Mouse (Mus musculus) ovary, postnatal 10 days (tissue): ENCODE measurements around the gene Catsperd.
A peak's percentile ranks its signal among the peaks of the same experiment; 100 is the strongest.
"Not testable (repeated sequence)": the region's sequence is repeated elsewhere in the genome, so short reads cannot be mapped to it uniquely, and the experiment has no call there.

Experiments
- DNase-seq: peaks from one replicate; pipeline ENCODE4 v3.0.0; 2022; ENCODE audit warnings: low spot score

Catsperd gene

DNA sequence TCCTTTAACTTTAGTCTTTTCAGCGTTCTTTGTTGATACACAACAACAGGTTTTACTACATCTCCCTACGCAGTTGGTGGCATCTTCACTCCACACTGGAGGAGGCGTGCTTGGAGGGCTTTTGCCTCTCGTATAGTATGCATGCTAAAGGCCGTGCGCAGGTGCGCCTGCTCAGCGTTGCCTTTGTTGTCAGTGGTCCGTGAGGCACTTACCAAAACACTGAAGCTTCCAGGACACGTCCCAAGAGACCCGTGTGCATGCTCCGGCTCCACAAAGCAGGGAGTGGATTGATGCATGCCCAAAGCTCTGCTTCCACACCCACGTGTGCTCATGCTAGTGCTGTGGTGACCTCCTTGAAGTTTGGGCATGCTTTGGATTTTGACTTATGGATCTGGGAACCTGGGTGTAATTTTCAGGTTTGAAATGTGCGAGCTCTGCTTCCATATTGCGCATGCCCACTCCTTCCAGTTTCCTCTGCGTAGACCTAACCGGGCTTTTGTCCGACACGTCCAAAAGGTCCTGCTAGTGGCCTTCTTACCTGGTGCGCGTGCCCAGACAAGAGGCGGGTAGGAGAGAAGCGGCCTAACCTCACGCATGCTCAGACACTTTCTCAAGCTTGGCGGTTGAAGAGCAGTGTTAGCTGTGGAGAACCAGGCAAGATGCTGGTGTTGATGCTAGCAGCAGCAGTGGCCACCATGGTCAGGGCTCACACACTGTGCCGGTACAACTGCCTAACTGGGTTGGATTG is at the start of gene Catsperd:
Catsperd (plus strand) TSS at position 614 of the 748 bp plus-strand sequence.
- no peak for DNase-seq

DNA sequence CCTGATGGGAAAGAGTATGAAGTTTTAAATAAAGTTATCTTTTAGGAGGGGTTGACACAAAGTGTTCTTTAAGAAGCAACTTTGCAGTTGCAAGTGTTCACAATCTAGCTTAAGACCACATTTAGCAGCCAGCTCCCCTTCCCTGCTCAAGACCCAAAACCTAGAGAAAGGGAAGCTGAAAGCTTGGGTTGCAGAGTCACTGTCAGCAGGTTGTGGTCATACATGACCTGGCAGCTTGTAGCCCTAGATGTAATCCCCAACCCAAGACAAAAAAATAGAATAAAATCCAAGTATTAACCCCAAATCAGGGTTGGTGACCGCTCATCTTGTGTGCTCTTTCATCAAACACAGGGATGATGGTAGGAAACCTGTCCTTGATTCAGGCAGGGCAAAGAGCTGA is 44.9 kb upstream of the Catsperd start:
- DNase-seq: no peak

DNA sequence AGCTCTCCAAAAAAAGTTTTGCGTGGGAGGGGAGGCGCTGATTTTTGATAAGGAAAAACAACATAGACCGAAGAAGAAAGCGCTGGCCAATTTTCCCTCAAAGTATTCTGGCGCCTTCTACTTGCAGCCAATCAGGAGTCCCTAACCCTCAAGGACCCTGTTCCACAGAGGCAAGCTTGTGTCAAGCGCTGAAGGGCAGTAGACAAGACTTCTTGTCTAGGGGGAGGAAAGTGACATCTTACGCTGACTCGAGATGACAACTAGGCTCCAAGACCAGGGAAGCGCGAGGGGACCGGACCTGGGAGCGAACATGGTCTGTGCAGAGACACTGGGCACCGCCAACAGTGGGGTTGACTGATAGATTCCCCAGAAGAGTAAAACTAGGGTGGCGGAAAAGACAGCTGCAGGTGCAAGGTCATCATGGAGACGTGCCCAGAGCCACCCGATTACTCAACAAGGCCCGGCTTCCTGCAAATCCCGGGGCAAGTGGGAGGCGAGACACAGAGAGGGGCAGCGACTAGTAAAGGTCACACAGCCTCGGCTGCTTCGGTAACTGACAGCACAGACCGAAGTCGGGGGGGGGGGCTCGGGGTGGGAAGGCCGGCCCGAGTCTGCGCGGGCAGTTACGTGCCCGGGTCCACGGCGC is 44.2 kb upstream of the Catsperd start:
- no peak for DNase-seq

DNA sequence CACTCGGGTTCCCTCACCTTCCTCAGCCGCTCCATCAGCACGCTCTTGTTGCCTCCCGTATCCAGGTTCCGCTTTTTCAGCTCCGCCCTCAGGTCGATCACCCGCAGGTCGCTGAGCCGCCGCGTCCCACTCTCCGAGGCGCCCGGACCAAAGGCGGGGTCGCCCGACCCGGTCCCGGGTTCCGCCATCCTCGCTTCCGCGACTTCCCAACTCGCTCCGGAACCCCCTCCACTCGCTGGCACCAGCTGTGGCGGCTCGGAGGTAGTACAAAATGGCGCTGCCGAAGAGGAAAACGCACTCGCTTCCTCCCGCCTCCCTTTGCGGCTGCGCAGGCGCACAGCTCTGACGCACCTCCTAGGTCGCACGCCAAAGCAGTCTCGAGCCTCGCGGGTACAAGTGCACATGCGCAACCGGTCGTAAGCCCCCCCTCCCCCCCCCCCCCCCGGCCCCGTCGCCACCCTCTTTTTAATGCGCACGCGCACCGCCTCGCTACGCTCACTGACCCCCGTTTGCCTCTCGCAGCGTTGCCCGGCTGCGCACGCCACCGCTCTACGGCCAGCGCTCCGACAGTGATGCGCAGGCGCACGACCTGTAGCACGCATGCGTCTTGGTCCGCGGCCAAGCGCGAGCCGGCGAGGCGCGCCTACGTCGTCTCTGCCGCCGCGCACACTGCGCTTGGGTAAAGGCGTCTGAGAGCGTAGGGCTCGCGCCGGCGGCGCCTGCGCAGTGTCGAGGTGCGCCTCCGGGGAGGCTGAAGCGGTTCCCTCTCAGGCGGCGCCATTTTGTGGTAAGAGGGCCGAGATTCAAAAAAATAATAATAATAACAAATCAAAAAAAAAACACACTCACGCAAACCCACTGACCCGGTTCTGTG is 43.4 kb upstream of the Catsperd start, which contains the start of the genes Safb2 and Safb:
Safb2 (minus strand) TSS at position 329 of the 874 bp plus-strand sequence.
Safb (plus strand) TSS at position 569 of the 874 bp plus-strand sequence.
- peak; percentile 98 for DNase-seq

DNA sequence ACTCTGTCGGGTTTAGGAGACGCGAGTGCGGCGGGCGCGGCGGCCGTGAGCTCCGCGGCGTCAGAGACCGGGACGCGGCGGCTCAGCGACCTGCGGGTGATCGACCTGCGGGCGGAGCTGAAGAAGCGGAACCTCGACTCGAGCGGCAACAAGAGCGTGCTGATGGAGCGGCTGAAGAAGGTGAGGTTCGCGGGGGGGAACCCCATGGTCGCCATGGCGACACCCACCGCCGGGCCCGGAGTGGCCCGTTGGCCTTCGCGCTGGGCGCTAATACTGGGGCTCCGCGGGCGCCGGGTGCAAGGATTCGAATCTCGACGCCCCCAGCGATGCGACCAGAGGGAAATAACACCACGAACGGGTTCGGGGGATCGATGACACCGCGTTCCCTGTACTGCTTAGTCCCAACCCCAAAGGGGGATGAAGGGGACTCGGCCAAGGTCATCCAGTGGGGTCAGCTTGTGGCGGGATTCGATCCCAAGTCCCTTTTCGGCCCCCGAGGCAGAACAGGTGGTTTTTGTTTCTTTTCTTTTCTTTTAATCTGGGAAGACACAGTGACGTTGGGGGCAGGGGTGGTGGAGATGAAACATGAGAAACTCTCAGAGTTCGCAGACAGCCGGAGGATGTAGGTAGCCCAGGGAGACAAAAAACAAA is 42.6 kb upstream of the Catsperd start:
- peak; percentile 40 for DNase-seq

DNA sequence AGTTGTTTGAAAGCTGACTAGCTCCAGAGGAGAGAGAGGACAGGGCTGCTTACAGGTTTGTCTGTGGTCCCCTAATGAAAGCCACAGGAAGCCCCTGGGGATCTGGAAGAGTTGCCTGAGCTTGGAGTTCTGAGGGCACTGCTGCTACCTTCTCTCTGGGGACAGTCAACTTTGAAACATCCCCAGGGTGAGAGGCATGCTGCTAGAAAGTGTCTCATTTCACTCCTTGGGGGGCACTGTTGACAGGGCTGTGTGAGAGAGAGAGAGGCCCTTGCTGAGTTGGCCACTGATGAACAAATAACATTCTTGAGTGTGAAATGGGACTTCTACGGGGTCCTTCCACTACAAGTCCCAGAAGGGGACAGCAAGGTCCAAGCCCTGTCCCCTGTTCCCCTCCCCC is 40.2 kb upstream of the Catsperd start:
- no peak for DNase-seq

DNA sequence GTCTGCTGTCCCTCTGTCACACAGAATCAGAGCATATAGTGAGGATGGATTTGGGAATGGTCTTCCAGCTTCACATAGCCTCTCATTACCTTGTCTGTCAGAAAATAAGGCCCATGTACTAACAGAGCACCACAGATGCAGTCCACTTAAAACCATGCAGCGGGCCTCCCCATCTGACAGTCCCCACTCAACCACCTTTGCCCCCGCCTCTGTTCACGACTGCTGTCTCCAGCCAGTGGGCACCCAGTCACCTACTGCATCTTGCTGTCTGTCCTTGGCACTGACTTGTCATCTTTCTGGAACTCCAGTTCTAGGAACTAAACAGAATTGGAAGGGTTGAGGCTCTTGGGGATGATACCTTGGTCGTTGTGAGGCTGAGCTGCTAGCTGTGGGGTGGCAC is 39.0 kb upstream of the Catsperd start:
- DNase-seq: no peak

DNA sequence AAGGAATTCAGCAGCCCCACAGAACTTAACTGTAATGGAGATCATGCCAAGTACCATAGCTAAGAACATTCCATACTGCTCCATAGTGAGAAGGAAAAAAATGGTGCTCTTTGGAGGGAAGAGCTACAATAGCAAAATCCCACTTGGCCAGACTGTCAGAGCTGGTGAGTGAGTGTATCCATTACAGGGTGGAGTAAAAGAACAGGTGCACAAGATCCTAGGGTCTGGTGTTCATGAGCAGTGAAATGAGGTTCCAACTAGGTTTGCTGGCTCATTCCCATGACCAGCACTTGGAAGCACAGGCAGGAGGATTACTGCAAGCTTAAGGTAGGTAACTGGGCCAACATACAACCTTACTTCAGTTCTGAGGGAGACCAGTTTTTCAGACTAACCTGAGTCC is 35.4 kb upstream of the Catsperd start:
- DNase-seq: no peak

DNA sequence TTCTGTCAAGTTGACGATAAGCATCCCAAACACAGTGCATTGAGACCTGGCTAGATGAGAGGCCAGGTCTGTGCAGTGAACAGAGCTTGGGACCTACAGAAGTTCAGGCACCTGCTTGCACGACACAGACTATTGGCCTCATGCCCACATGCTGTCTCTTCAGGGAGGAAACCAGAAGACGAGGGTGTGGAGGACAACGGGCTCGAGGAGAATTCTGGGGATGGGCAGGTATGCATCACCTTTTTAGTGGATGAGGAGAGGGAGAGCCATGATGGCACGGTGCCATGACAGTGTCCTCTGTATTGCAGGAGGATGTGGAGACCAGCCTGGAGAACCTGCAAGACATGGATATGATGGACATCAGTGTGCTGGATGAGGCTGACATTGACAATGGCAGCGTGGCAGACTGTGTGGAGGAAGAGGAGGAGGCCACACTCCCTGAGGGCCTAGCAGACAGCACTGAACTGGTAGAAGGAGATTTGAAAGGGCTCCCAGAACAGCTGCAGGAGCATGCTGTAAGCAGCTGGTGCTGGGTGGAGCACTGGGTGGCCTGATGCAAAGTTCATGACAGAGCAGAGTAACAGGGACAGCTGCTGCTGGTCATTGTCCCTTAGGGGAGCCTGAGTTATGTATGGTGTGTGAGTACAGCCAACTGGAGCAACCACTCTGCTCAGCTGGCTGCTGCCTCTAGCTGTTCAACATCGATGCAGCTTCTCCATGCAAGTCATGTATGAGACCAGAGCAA is 34.2 kb upstream of the Catsperd start:
- no peak for DNase-seq

DNA sequence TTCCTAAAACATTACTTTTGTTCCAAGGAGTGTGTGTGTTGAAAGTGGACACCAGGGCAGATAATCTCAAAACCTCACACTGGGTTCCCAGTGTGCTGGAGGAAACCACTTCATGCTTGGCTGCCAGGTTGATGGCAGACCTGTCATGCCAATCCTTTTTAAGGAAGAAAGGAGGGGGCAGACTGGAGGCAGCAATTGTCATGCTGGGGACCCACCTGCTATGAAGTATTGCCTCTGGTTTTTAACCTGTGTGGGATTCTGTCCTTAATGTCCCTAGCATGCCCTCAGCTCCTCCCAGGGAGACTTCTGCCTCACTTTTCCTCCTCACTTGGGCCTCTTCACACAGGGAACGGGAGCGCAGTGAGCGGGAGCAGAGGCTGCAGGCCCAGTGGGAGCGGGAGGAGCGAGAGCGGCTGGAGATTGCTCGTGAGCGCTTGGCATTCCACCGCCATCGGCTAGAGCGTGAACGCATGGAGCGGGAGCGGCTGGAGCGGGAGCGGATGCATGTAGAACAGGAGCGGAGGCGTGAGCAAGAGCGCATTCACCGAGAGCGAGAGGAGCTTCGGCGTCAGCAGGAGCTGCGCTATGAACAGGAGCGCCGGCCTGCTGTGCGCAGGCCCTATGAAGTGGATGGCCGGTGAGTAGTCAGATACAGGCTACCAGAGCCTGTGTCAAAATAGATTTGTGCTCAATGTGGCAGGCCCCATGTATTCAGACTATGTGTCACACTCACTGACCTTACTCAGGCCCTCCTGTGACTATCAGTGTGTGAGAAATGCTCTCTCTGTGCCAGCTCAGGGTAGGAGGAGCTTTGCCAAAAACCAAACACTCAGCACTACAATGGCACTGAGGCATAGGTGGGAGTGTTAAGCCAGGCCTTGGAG is 24.5 kb upstream of the Catsperd start:
- DNase-seq: no peak

DNA sequence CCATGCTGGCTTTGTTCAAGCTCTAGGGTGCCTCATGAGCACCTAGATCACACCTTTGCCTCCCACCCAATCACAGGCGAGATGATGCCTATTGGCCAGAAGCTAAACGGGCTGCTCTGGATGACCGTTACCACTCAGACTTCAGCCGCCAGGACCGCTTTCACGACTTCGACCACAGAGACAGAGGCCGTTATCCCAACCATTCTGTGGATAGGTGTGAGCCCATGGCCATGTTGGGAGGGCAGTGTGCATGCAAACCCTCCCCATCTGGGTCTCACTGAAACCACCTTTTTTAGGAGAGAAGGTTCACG is 23.9 kb upstream of the Catsperd start:
- DNase-seq: no peak

DNA sequence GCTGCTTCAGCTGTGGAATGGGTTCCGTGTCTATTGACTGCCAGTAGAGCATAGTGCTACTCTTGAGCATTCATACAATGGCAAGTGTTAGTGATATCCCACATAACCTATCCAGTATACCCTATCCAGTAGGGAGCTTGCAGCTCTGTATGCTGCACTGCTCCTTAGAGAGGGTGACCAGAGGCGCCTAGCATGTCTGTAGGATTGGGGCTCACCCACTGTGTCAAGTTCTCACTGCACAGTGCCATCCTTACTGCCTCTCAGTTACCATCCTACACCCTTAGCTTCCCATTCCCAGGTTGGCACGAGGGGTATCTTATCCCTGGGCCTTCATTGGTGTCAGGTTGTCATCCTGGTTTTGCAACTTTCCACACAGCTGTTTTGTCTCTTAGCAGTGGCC is 23.5 kb upstream of the Catsperd start:
- DNase-seq: no peak

DNA sequence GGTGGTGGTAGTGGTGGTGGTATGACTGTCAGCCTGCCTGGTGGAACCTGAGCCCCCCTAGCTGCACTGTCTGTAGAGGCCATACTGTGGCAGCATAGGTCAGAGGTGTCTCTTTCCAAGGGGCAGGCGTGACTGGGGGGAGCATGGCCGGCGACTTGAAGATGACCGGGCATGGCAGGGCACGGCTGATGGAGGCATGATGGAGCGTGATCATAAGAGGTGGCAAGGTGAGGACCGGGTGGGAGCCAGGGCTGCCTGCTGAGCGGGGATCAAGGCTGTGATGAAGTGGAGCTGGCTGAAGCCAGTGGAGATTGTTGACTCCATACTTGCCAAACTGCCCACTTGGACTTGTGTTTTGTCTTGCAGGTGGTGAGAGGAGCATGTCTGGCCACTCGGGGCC is 22.5 kb upstream of the Catsperd start:
- no peak for DNase-seq

DNA sequence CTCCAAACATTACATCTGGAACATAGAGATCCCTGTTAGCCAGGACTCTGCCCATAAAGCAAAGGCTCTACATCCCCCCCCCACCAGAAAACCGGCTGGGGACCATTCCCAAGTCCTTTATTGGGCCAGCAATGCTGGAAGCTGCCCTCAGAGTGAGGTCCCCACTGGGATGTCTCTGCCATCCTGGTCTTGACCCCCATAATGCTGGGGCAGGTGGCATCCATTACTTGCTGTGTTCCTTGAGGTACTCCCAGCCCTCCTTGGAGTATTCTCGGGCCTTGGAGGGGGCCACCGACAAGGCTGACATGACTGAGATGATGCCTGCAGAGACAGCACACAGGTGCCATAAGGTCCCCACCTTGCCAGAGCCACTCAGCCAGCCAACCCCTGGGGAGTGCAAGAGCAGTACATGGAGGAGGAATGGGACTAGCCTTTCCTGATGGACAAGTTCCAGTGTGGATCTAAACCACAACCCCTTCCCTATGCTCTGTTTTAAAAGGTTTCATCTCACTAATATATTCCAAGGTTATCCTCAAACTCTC is 20.4 kb upstream of the Catsperd start:
- DNase-seq: no peak

DNA sequence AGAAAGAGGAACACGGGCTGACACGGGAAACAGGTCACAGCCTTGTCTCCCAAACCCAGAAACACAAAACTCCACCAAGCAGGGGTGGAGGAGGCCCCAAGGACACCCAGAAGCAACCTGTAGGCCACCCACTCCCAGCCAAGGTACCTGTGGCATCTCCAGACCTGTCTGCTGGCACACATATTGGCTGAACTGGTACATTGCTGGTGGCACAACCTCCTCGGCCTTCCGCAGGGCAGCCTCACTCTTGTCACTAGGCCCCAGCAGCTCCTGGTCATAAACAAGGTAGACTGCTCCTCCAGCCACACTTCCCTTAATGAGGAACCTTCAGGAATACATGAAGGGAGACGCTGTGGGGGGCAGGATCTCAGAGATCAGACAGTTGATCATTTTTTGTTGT is 19.2 kb upstream of the Catsperd start:
- no peak for DNase-seq

DNA sequence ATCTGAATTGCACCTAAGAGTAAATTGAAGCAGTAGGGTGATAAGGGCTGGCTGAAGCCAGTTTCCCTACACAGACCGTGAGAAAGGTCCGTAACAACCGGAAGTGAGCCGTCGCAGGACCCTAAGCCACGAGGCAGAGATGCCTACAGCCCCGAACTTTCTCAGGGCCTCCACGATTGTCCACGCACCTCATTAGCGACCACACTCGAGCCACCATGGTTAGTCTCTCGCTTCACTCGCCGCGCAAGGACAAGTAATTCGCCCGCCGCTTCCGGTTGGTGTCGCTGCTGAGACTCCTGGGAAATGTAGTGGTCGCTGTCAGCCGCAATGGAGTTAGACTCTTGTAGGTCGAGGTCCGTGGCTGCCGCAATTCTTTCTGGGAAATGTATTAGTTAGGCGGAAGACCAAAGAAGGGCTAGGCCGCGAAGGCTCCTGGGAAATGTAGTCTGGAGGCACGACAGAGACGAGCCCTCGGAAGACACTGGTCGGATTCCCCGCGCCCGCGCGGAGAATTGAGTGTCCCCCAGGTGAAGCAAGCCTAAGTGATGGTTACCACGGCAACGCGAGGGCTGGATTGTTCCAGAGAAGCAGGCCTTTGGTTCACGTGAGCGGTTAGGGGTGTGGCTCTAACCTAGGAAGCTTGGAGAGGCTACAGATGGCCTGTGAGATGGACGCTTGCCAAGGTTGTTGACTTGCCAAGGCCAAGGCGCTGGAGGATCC is 18.3 kb upstream of the Catsperd start, which contains the start of gene 2410015M20Rik:
2410015M20Rik (minus strand) TSS at position 320 of the 720 bp plus-strand sequence.
- peak; percentile 83 for DNase-seq

DNA sequence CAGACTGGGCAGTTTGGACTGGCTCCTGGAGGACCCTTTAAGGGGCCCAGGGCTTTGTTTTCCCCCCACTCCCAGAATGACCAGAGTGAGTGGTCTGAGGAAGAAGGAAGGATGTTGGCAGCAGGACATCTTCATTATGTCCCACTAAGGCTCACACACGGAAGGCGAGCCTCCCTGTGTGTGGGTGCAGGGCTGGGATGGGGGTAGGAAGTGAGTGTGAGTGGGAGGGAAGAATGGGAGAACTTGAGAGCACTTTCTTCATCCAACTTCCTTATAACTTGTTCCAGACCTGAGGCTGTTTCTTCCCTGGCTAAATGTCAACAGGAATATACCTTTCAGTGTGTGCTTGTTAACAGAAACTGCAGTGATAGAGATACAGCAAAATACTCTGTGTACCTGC is 16.6 kb upstream of the Catsperd start:
- DNase-seq: no peak

DNA sequence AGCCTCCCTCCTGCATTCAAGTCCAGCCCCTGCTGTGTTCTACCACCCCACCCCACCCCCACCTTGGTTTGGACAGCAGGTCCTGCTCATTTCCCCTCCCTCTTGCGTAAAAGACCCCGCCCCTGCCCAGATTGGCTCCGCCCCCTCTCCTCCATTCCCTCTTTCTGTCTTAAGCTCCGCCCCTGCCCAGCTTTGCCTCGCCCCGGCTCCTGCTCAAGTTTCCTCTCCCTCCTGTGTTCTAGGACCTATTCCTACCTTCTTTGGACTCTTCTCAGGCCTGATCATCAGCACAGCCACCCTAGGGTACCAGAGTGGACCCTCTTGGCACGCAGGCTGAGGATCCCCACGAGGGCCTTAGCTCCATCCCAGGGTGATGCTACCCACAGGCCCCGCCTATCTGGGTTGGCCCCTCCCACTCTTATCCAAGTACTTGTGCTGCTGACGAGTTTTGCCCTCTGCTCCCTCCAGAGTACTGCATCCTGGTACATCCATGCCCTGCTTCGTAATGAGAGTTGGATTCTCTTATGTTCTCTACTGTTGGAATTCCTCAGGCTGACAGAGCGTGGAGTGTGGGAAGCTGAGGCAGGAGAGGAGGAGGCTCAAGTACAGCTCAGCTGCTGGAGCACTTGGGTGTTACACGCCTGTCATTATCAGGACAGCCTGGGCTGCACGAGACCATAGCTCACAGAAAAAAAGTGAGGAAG is 15.9 kb upstream of the Catsperd start:
- no peak for DNase-seq

DNA sequence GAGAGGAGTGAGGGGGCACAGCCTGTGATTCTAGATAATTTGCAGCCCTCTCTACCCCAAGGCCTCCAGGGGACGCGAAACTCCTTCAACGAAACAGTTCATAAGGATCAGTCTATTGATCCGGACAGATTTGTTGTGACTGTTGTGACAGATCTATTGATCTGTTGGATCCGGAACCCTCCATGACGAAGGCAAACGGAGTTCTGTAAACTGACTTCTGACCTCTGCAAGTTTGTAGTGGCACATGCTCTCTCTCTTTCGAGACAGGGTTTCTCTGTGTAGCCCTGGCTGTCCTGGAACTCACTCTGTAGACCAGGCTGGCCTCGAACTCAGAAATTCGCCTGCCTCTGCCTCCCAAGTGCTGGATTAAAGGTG is 15.4 kb upstream of the Catsperd start:
- not testable (repeated sequence) for DNase-seq
